Mouse (Mus musculus) heart, postnatal 0 days (tissue): ENCODE data around the gene Atg2b. TPM values are rescaled to one million over a fixed set of nuclear protein-coding genes. Genes with fewer than 3 reads are reported as not detected.

Experiments used
- ATAC-seq: fragments of 200-750 bp; cut with Nextera tagmentation; 2 replicates; pipeline ENCODE4 v1.8.0; 2017; ENCODE audit warnings: low read depth, moderate number of reproducible peaks, moderate library complexity; ENCODE audit not compliant: insufficient read depth
- DNase-seq: peaks from one replicate; pipeline ENCODE4 v3.0.0-alpha.2; 2016; ENCODE audit warnings: low spot score
- H3K27ac ChIP-seq: fragments of 300-500 bp; sonication (generic); 2 replicates; pipeline ENCODE4 v1.5.1; 2014; ENCODE audit warnings: low read depth, mild to moderate bottlenecking
- H3K27me3 ChIP-seq: fragments of 300-500 bp; sonication (generic); 2 replicates; pipeline ENCODE4 v1.6.1; 2014; ENCODE audit warnings: low read length, mixed read lengths; ENCODE audit not compliant: control insufficient read depth, insufficient read depth
- H3K36me3 ChIP-seq: fragments of 300-500 bp; sonication (generic); replicated peaks from 2 replicates; pipeline ENCODE4 v1.6.1; 2014; ENCODE audit warnings: low read length, mixed read lengths; ENCODE audit not compliant: control insufficient read depth, insufficient read depth
- H3K4me1 ChIP-seq: fragments of 300-500 bp; sonication (generic); 2 replicates; pipeline ENCODE4 v1.6.1; 2014; ENCODE audit warnings: antibody characterized with exemption; ENCODE audit not compliant: control insufficient read depth, insufficient read depth
- H3K4me2 ChIP-seq: fragments of 300-500 bp; sonication (generic); 2 replicates; pipeline ENCODE4 v1.6.1; 2014; ENCODE audit warnings: low read depth, mild to moderate bottlenecking, low read length, moderate library complexity
- H3K4me3 ChIP-seq: fragments of 300-500 bp; sonication (generic); 2 replicates; pipeline ENCODE4 v1.5.1; 2014; ENCODE audit warnings: low read depth, low read length
- H3K9ac ChIP-seq: fragments of 300-500 bp; sonication (generic); replicated peaks from 2 replicates; pipeline ENCODE4 v1.6.1; 2014; ENCODE audit warnings: low read depth, low read length, mixed read lengths
- H3K9me3 ChIP-seq: fragments of 300-500 bp; sonication (generic); replicated peaks from 2 replicates; pipeline ENCODE4 v1.6.1; 2016; ENCODE audit warnings: low read length; ENCODE audit not compliant: control insufficient read depth
- CTCF ChIP-seq: IDR thresholded peaks from 2 replicates; pipeline ENCODE4 v1.5.1; 2016; ENCODE audit warnings: antibody characterized with exemption, control low read depth, low read depth
- EP300 ChIP-seq: IDR thresholded peaks from 2 replicates; pipeline ENCODE4 v1.6.1; 2016; ENCODE audit warnings: antibody characterized with exemption, low read depth
- WGBS: fragments of 180-500 bp; shearing (Covaris S2); extraction: QIAGEN DNeasy Blood & Tissue Kit; methylation state at CpG from one replicate; pipeline ENCODE4 v1.1.7; 2014; 5-methylcytosine and 5-hydroxymethylcytosine counted together
- polyA plus RNA-seq: library from polyadenylated mRNA; unstranded; fragments of >200 nt; fragmentation: Nextera tagmentation; extraction: Ambion mirVana; gene quantifications from 2 replicates; pipeline ENCODE4 v1.2.1, GENCODE M21; 2015
- total RNA-seq: library from RNA; depleted of rRNA; stranded (reverse); fragments of >200 nt; gene quantifications from 2 replicates; pipeline ENCODE4 v1.2.3, GENCODE M21; 2014; ENCODE audit warnings: low replicate concordance

Gene Atg2b
- total and polyA plus RNA-seq, 2 experiments from 2014 or later: 5.4 to 20.8 TPM

GRCm38 (mm10) chr12:105705799-105706487 lies 20.9 kb upstream of the Atg2b start, which contains the start of gene Ak7:
Ak7 (plus strand) TSS chr12:105705976.
- TF ChIP-seq EP300: no peak
- TF ChIP-seq CTCF: no peak
- ATAC-seq (peak; percentile 88), DNase-seq (peak; percentile 34)
- 13% methylated on average over 22 of the region's 22 CpGs for WGBS
- H3K9ac ChIP-seq: no peak within 1 kb of the TSS
- H3K4me2 ChIP-seq: peak within 1 kb of the TSS; percentile 38
- H3K4me3 ChIP-seq: no peak within 1 kb of the TSS
- no peaks in the 10 kb centered on the region for H3K27me3 ChIP-seq
- 0 out of 2 replicates have a peak, but pooled peaks cover 7% of the 10 kb centered on the region for H3K4me1 ChIP-seq
- peaks cover 6% of the 10 kb centered on the region for H3K36me3 ChIP-seq
- H3K9me3 ChIP-seq: no peaks in the 10 kb centered on the region
- no peak within 1 kb of the TSS for H3K27ac ChIP-seq

DNA sequence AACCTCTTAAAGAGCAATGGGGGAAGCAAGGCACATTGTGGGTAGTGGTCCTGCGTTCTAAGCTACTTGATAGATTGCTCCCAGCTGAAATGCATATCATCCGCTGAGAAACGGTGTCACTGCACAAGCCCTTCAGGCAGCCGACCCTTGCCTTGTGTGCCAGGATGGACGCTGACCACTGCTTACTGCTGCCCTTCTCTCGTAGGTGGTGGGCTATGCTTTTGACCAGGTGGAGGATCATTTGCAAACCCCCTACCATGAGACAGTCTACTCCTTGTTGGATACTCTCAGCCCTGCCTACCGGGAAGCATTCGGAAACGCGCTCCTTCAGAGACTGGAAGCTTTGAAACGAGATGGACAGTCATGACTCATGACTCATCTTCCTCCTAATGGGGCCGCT lies 15.4 kb upstream of the Atg2b start:
- no peak overlapping the region for H3K4me3 ChIP-seq
- H3K4me1 ChIP-seq: 0 out of 2 replicates have a peak, but pooled peaks cover 3% of the 10 kb centered on the region
- no peak for TF ChIP-seq CTCF
- no peaks in the 10 kb centered on the region for H3K27me3 ChIP-seq
- no peak overlapping the region for H3K9ac ChIP-seq
- no peak overlapping the region for H3K27ac ChIP-seq
- ATAC-seq: no peak
- DNase-seq: no peak
- H3K4me2 ChIP-seq: no peak overlapping the region
- H3K9me3 ChIP-seq: no peaks in the 10 kb centered on the region
- H3K36me3 ChIP-seq: peaks cover 13% of the 10 kb centered on the region
- 88% methylated on average over 12 of the region's 12 CpGs for WGBS

GRCm38 (mm10) chr12:105697104-105697780 lies 12.2 kb upstream of the Atg2b start:
- no peak overlapping the region for H3K27ac ChIP-seq
- no peak overlapping the region for H3K9ac ChIP-seq
- H3K4me2 ChIP-seq: no peak overlapping the region
- no peaks in the 10 kb centered on the region for H3K9me3 ChIP-seq
- WGBS: 92% methylated on average over 8 of the region's 8 CpGs
- DNase-seq (no peak), ATAC-seq (no peak)
- H3K4me1 ChIP-seq: no peaks in the 10 kb centered on the region
- no peaks in the 10 kb centered on the region for H3K27me3 ChIP-seq
- TF ChIP-seq CTCF (no peak), EP300 (no peak)
- no peak overlapping the region for H3K4me3 ChIP-seq
- H3K36me3 ChIP-seq: peaks cover 15% of the 10 kb centered on the region

- no peaks in the 10 kb centered on the region for H3K9me3 ChIP-seq
- WGBS: 78% methylated on average over 7 of the region's 7 CpGs
- no peak overlapping the region for H3K4me2 ChIP-seq
- DNase-seq: no peak
- H3K27me3 ChIP-seq: no peaks in the 10 kb centered on the region
- no peak for ATAC-seq
- H3K36me3 ChIP-seq: peaks cover 9% of the 10 kb centered on the region
- H3K4me1 ChIP-seq: no peaks in the 10 kb centered on the region
- H3K4me3 ChIP-seq: no peak overlapping the region
- no peak overlapping the region for H3K27ac ChIP-seq
- TF ChIP-seq EP300 (no peak), CTCF (no peak)
- H3K9ac ChIP-seq: no peak overlapping the region
Observed at GRCm38 (mm10) chr12:105695848-105696247, 10.8 kb upstream of the Atg2b start.

DNA sequence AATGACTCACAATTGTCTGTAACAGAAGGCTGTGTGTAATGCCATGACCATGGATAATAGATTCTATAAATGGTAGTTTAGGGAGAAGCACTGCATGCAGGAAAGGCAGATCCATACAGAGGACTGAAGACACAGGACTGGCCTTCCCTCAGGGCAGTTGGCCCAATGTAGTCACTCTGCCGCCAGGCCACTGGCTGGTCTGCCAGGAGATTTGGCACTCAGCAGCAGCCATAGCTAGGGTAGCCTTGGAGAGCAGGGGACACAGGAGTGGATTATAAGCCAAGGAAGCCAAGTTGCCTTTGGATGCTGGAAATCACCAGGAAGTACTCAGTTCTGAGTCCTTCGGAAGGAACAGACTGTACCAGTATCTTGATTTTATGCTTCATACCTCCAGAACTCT lies 9.0 kb upstream of the Atg2b start:
- H3K27ac ChIP-seq: no peak overlapping the region
- no peaks in the 10 kb centered on the region for H3K9me3 ChIP-seq
- DNase-seq (no peak), ATAC-seq (no peak)
- no peak overlapping the region for H3K4me3 ChIP-seq
- no peaks in the 10 kb centered on the region for H3K27me3 ChIP-seq
- peaks cover 8% of the 10 kb centered on the region for H3K36me3 ChIP-seq
- H3K4me1 ChIP-seq: no peaks in the 10 kb centered on the region
- no peak for TF ChIP-seq EP300
- TF ChIP-seq CTCF: no peak
- no peak overlapping the region for H3K9ac ChIP-seq
- H3K4me2 ChIP-seq: no peak overlapping the region
- WGBS: 95% methylated on average over 2 of the region's 2 CpGs
